Mouse (Mus musculus) adrenal gland, postnatal 10 days (tissue): Measurements from ENCODE around the gene Utp15. TPM values are rescaled to one million over a fixed set of nuclear protein-coding genes. Genes with fewer than 3 reads are reported as not detected.

ENCODE experiments used
- DNase-seq: peaks from one replicate; pipeline ENCODE4 v3.0.0; 2021; ENCODE audit warnings: mixed read lengths
- total RNA-seq, 2 experiments: library from RNA; stranded (reverse); gene quantifications; 2 replicates each; pipeline ENCODE4 v1.2.3; 2021

The Utp15 gene
- total RNA-seq, 2 experiments from 2014 or later: 16.4 TPM

DNA sequence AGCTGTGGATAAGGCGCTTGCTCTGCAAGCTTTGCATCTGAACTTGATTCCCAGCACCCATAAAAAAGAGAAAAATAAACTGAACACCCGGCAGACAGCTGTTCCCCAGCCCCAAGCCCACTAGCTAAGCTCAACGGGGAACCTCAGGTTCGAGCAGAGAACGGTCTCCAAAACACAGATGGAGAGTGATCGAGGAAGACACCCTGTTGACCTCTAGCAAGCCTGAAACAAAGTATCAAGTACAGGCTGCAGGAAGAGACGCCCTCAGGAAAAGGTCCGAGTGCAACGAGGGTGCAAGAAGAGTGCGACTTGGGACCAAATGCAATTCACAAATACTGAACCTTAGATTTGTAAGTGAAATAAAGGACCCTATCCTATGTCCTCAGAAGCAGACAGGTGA lies 13.2 kb downstream of the Utp15 start:
- DNase-seq: no peak

DNA sequence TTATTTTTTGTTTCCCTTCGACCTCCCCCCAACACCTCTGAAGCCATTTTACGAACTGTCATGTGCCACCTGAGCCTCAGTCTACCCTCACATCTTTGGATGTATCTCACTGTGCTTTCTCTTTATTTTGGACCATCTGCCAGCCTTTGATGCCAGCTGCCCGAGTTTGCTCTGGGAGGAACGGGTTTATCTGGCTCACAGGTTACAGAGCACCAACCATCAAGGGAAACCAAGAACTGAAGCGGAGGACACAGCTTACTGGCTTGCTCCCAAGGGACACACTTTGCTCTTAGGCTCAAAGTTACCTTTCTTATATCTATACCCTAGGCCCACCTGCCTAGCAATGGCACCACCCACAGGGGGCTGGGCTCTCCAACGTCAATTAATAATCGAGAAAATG lies 17.5 kb downstream of the Utp15 start:
- DNase-seq: no peak

DNA sequence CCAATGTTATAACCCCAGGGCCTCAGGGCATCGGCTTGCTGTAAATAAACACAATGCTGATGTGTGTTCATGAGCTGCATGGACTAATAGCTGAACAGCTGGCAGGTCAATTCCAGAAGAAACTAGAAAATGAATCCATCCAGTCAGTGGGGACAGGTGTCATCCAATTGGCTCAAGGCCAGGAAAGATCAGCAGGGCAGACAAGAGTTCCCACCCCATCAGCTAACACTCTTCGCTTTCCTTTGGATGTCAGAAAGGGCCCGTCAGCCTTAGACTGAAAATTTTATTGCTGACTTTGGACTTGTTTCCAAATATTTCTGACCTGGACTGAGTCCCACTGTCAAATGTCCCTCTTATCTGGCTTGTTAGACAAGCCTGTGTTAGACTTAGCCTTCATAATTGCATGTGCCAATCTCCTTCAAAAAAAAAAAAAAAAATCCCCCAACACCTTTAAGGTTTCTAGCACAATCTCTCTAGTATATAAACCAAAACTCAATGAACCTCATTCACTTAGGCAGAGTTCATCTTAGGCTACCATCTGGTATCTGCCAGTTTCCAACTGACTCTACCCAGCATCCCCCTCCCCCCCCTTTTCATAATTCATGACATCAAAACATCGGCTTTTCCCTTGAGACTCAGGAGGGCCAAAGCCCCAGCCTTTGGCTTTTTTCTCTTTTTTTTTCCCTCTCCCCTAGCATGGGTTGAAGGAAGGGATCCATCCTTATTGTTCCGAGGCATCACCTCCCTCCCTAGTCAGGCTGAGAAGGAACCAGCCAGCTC lies 18.1 kb downstream of the Utp15 start:
- peak; percentile 16 for DNase-seq

DNA sequence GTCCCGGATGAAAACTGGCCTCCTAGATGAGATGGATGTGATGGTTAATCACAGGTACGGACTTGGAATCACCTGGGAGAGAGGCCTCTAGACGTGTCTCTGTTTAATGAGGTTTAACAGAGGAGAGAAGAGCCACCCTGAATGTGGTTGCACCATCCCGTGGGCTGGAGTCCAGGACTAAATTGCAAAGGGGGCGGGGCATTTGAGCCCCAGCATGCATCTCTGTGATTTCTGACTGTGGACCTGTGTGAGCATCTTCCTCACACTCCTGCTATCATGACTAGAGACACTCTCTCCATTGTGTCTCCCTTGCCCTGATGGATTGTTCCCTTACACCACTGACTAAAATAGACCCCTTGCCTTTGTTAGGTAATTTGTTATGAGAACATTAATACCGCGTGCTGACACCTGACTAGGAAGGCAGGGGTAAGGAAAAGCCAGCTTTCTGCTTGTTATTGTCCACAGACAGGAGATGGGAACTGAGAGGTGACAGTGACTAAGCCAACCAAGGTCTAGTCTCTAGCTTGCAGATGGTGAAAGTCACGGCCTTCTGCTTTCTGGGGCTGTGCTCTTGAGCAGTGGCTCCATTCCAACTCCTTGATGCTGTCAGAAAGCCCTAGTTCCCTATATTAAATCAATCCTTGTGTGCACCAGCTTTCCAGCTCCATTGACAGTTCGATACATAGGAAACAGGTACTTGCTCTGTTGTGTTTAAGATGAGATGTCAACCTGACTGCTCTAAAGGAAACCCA lies 21.1 kb downstream of the Utp15 start:
- DNase-seq: peak; percentile 48

DNA sequence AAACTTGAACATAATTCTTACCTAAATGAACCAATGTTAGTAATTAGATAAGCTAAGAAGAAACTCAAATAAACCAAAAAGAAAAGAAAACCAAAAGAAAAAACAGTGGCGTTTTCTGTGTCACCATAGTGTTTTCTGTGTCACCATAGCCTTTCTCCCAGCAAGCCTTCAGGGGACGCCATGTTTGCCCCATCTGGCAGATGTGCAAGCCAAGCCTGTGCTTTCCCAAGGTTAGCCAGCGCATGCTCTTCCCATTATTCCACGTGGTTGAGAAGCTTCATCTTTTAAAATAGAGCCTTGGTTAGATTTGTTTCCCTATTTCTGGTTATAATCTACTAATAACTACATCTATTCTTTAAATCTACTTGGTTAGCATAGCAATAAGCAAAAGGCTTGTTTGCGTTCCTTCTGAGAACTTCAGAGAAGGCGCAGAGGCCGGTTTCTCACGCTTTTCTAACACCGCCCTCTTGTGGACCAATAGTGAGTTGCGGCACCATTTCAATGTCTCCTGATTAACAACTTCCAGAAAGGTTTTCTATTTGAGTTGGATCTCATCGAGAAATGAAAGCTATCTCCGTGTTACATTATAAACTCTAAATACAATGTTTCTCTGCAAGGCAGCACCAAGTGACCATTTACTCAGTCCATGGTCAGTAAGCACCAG lies 22.7 kb downstream of the Utp15 start:
- DNase-seq: peak; percentile 82

DNA sequence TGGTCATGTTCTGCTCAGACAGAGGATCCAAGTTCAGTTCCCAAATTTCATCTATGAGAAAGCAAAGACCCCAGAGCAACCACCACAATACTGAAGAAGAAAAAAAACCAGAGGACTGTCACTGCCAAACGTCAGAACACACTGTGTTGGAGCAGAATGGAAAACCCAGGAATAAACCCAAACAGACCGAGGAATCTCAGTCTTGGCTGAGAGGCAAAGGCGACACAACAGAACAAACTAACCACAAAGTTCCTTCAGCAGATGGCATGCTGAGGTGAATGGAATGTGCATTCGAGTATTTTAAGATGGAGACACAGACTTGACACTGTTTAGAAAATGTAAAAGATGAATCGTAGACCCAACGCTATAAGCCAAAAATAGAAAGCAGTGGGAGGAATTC lies 27.4 kb downstream of the Utp15 start:
- no peak for DNase-seq

DNA sequence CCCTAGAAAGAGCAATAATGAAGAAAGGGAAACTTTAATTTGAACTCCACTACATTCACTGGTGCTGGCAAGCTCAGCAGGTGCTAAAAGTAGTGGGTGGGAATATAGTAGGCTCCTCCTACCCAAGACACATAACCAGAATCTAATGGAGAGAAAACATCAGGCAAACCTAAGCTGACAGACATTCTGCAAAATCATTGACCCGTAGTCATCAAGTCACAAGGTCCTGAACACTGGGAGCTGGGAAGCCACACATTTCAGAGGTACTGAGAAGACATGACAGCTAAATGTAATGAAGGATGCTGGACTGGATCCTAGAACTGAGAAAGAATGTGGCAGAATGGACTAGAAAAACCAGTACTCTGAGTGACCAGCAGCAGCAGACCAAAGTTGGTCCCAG lies 32.3 kb downstream of the Utp15 start:
- DNase-seq: no peak

DNA sequence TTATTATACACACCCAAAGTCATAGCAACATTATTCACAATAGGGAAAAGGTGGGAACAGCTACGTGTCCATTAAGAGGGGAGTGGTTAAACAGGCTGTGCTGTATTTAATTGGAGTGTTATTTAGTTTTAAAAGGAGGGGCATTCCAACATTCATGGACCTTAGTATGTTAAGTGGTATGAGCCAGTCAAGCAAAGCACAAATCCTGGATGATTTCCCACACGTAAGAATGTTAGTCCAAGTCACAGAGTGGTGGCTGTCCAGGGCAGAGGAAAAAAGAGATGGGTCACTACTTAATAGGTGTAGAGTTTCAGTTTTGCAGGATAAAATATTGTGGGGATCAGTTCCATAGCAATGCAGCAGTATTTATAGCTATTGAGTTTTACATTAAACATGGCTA lies 36.6 kb downstream of the Utp15 start:
- DNase-seq: no peak

DNA sequence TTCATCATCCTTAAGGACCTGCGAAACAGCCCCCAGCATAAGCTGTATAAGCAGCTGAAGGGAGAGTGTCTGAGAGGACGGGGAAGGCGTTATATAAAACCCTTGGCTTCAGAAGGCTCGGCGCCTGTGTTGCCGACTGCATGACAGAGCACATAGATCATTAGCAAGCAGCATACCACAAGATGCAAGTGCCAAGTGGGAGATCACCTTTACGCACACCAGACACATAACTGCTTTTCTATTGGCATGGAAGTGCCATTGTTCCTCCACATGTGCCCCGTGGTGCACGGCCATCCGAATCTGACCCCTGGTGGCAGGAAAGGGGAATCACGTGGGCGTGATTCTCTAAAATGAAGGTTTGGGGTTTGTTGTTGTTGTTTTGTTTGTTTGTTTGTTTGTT lies 40.0 kb downstream of the Utp15 start:
- peak; percentile 68 for DNase-seq

DNA sequence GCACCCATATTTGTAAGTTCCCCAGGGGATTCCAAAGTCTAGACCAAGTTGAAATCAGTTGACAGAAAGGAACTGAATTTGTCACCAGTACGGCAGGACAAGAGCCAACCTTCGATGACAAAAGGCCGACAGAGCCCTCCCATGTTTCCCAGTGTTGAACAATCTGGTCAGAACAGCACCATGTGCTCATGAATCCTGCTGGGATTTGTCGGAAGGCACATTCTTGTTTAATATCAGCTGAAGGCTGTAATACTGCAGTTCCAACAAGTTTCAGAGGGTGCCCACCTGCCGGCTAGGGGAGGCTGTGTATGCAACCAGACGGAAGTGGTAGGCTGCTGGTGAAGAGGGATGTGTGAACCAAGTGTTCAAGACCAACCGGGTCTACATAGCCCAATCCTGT lies 52.7 kb downstream of the Utp15 start:
- DNase-seq: no peak

DNA sequence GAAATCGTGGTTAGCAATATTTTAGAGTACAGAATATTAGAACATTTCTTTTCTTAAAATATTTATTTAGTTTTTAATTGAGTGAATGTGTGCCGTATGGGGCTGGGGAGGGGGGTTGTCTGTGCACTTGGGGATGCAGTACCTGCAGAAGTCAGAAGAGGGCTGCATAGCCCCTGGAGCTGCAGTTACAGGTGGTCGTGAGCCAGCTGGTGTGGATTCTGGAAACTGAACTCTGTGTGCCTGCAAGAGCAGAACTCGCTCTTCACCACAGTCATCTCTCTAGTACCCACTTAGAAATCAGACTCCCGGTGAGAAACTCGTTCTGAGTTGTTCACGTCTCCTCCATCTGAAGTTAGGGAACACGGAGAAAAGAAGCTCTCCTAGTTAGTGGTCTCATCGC lies 54.0 kb downstream of the Utp15 start:
- no peak for DNase-seq

DNA sequence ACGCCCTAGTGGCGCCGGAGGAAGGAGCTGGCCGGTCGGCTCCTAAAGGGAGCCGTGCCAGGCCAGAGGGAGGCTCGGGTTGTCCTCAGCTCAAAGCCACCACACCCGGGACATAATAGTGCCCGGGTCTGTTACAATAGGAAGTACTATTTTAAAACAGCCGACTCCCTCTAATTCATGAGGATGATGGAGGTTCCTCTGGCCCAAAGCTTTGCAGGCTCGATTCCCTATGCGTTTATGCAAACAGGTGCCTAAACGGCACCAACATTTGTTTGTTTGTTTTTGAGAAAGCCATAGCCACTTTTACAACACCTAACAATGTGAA lies 56.3 kb downstream of the Utp15 start:
- no peak for DNase-seq

DNA sequence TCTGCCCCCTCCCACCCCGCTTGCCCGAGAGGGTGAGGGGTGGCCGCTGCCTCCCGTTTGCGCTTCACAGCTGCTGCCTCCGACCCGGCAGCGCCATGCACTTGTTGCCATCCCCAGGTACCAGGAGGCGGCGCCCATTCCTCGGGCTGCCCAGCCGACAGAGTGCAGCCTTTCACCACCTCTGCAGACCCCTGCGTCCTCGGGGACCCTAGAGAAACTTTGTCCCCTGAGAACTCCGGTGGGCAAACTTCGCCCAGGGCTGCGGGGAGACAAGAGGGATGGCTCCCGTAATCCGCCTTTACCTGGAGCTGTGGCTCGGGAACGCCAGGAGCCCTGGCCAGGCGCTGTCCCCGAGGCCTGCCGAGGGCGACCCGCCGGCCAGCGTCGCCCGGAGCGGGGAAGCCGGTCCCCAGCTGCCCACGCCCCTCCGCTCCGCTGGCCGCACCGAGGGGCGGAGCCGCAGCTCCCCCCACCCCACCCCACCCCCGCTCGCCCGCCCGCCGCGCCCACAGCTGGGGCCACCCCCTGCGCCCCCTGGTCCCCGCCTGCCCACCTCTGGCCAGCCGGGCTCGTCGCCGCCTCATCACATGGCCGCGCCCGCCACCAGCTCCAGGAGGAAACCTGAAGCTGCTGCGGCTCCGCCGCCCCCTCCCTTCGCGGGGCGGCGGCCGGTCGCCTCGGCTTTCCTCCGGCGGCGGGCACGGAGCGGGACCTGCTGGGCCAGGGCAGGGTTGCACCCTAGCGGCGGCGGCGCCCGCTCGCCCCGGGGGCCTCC lies 56.9 kb downstream of the Utp15 start, which contains the start of gene Arhgef28:
Gene Arhgef28 (minus strand): TSS at position 669 of the 775 bp plus-strand sequence.
- DNase-seq: peak; percentile 87

DNA sequence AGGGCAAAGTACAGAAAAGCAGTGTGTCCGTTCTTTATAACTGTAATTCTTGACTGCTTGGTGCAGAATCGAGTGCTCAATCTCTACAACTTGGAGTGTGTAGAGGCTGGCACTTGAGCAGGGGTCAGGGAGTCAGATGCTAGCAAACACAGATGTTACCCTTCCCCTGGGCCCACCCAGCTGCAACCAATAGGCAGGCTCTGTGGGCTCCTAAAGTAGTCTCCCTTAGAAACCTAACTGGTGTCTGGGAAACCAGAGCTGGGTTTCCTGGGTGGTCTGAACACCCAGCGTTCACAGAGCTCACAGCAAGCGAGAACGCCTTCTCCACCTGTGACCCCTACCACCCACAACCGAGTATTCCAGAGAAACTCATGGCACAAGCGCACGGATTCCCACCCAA lies 57.7 kb downstream of the Utp15 start:
- no peak for DNase-seq

DNA sequence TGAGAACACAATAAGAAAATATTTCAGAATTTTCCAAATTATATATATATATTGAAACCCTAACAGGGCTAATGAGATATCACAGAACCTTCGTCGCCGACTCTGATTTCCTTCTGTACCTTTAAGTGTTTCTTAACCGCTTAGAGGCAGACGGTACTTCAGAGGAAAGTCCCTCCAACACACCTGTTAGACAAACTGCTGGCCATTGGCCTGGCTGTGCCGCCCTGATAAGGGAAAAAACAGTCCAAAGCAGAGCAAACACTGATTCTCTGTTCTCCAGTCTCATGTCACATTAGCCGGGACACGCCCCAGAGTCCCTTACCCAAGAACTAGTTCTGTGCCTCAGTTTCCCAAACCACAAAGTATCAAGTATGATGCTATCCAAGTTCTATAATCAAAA lies 58.5 kb downstream of the Utp15 start:
- no peak for DNase-seq

DNA sequence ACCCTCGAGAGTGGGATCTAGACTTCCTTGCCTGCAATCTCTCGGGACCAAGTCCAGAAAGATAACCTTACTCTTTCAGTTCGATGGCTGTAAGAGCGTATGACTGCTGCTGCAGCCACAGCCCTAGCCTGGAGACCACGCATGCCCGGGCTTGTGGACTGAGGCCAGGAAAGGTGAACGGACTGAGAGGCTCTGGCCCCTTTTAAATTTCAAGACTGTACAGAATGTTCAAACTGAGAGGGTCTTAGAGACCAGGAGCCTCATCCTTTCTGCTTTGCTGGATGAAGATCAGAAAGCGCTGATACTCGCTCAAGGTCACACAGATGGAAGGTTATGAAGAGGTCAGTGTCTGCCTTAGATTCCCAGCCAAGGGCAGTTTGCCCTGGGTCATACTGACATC lies 61.4 kb downstream of the Utp15 start:
- peak; percentile 42 for DNase-seq

Other genes with a start within 250 kb of the Utp15 start
- 10 to 100 TPM; 23.7 to 30.8 TPM for gene Arhgef28, start 56.6 kb downstream of the Utp15 start, total RNA-seq
- 10 to 100 TPM; 22.7 to 26.9 TPM for gene Ankra2, start within 50 bp of the Utp15 start, total RNA-seq
- not detected for gene Gm21976, start 16.8 kb upstream of the Utp15 start, total RNA-seq
- gene Btf3, start 54.0 kb upstream of the Utp15 start, total RNA-seq: 100 to 1,000 TPM; 361 to 381 TPM
- 1 to 10 TPM in 1 of 2 experiments, under 1 TPM in 1; 0.72 to 1.1 TPM for gene Foxd1, start 91.2 kb upstream of the Utp15 start, total RNA-seq
- gene Gm10320, start 229.0 kb upstream of the Utp15 start, total RNA-seq: under 1 TPM in 1 of 2 experiments, not detected in 1; 0.75 TPM